Mouse (Mus musculus): ENCODE measurements around the gene Arsg. TPM values are rescaled to one million over a fixed set of nuclear protein-coding genes. Genes with fewer than 3 reads are reported as not detected.

Arsg gene
- polyA plus RNA-seq, 1 experiment from 2014 or later, result 4.2 TPM

GRCm38 (mm10) chr11:109472171-109472691, 943 bp upstream of the Arsg start:
- Histone ChIP-seq H3K4me1 (peaks cover 16% of the 10 kb centered on the region), H3K27me3 (peaks cover 39% of the 10 kb centered on the region), H3K9ac (peak overlapping the region; percentile 82), H3K4me3 (peak overlapping the region; percentile 74), H3K27ac (no peak overlapping the region), H3K36me3 (no peaks in the 10 kb centered on the region), H3K4me2 (replicated peaks) (peak overlapping the region; percentile 91), H3K9me3 (no peaks in the 10 kb centered on the region)
- no peak for ATAC-seq (ENCODE audit: low FRiP score, low read depth)
- under 1% methylated on average over 33 of the region's 33 CpGs for WGBS

- Histone ChIP-seq H3K4me3 (peak overlapping the region; percentile 74), H3K9me3 (no peaks in the 10 kb centered on the region), H3K27me3 (peaks cover 39% of the 10 kb centered on the region), H3K36me3 (no peaks in the 10 kb centered on the region), H3K27ac (no peak overlapping the region), H3K4me1 (peaks cover 16% of the 10 kb centered on the region), H3K4me2 (replicated peaks) (peak overlapping the region; percentile 91), H3K9ac (peak overlapping the region; percentile 82)
- WGBS, result 0% methylated on average over 13 of the region's 13 CpGs
- no peak for ATAC-seq (ENCODE audit: low FRiP score, low read depth)
Observed at GRCm38 (mm10) chr11:109472821-109473170, 378 bp upstream of the Arsg start.

- no peak overlapping the region for H3K27ac ChIP-seq
- peak overlapping the region; percentile 74 for H3K4me3 ChIP-seq
- peak overlapping the region; percentile 82 for H3K9ac ChIP-seq
- H3K27me3 ChIP-seq, result peaks cover 39% of the 10 kb centered on the region
- ATAC-seq (ENCODE audit: low FRiP score, low read depth), result peak; percentile 9; the same call in 1 of the 2 replicates
- peak overlapping the region; percentile 91 for H3K4me2 ChIP-seq (replicated peaks)
- H3K36me3 ChIP-seq, result no peaks in the 10 kb centered on the region
- peaks cover 16% of the 10 kb centered on the region for H3K4me1 ChIP-seq
- no peaks in the 10 kb centered on the region for H3K9me3 ChIP-seq
- WGBS, result 8% methylated on average over 14 of the region's 14 CpGs
Observed at GRCm38 (mm10) chr11:109474086-109474742, 1.0 kb downstream of the Arsg start.

- Histone ChIP-seq H3K9ac (no peak overlapping the region), H3K4me2 (replicated peaks) (no peak overlapping the region), H3K4me1 (peaks cover 16% of the 10 kb centered on the region), H3K27ac (no peak overlapping the region), H3K36me3 (no peaks in the 10 kb centered on the region), H3K27me3 (peaks cover 39% of the 10 kb centered on the region), H3K9me3 (no peaks in the 10 kb centered on the region), H3K4me3 (no peak overlapping the region)
- no peak for ATAC-seq (ENCODE audit: low FRiP score, low read depth)
- 83% methylated on average over 13 of the region's 13 CpGs for WGBS
Observed at GRCm38 (mm10) chr11:109474836-109475235, 1.7 kb downstream of the Arsg start.

GRCm38 (mm10) chr11:109475717-109476116, 2.5 kb downstream of the Arsg start:
- H3K27ac ChIP-seq, result no peak overlapping the region
- H3K9ac ChIP-seq, result no peak overlapping the region
- no peak overlapping the region for H3K4me2 ChIP-seq (replicated peaks)
- H3K4me1 ChIP-seq, result peaks cover 16% of the 10 kb centered on the region
- 75% methylated on average over 4 of the region's 4 CpGs for WGBS
- no peak for ATAC-seq (ENCODE audit: low FRiP score, low read depth)
- H3K27me3 ChIP-seq, result peaks cover 32% of the 10 kb centered on the region
- no peaks in the 10 kb centered on the region for H3K36me3 ChIP-seq
- H3K4me3 ChIP-seq, result no peak overlapping the region
- no peaks in the 10 kb centered on the region for H3K9me3 ChIP-seq

GRCm38 (mm10) chr11:109476241-109476640, 3.1 kb downstream of the Arsg start:
- Histone ChIP-seq H3K9ac (no peak overlapping the region), H3K27ac (no peak overlapping the region), H3K4me2 (replicated peaks) (no peak overlapping the region), H3K27me3 (peaks cover 27% of the 10 kb centered on the region), H3K9me3 (no peaks in the 10 kb centered on the region), H3K36me3 (no peaks in the 10 kb centered on the region), H3K4me3 (no peak overlapping the region), H3K4me1 (peaks cover 15% of the 10 kb centered on the region)
- WGBS, result 56% methylated on average over 2 of the region's 2 CpGs
- no peak for ATAC-seq (ENCODE audit: low FRiP score, low read depth)

GRCm38 (mm10) chr11:109476653-109477052, 3.5 kb downstream of the Arsg start:
- Histone ChIP-seq H3K27ac (no peak overlapping the region), H3K4me3 (no peak overlapping the region), H3K9ac (no peak overlapping the region), H3K4me1 (peaks cover 11% of the 10 kb centered on the region), H3K27me3 (peaks cover 23% of the 10 kb centered on the region), H3K4me2 (replicated peaks) (no peak overlapping the region), H3K9me3 (no peaks in the 10 kb centered on the region), H3K36me3 (no peaks in the 10 kb centered on the region)
- ATAC-seq (ENCODE audit: low FRiP score, low read depth), result no peak
- WGBS, result 61% methylated on average over 6 of the region's 6 CpGs

GRCm38 (mm10) chr11:109477606-109478380, 4.6 kb downstream of the Arsg start:
- Histone ChIP-seq H3K27ac (no peak overlapping the region), H3K9me3 (no peaks in the 10 kb centered on the region), H3K36me3 (no peaks in the 10 kb centered on the region), H3K4me1 (peaks cover 2% of the 10 kb centered on the region; the same call in 1 of the 2 replicates), H3K4me3 (no peak overlapping the region), H3K27me3 (peaks cover 22% of the 10 kb centered on the region), H3K4me2 (replicated peaks) (no peak overlapping the region), H3K9ac (no peak overlapping the region)
- no peak for ATAC-seq (ENCODE audit: low FRiP score, low read depth)
- 31% methylated on average over 16 of the region's 16 CpGs for WGBS

- 77% methylated on average over 16 of the region's 16 CpGs for WGBS
- H3K4me2 ChIP-seq (replicated peaks), result no peak overlapping the region
- peaks cover 18% of the 10 kb centered on the region; the same call in 1 of the 2 replicates for H3K27me3 ChIP-seq
- H3K4me1 ChIP-seq, result no peaks in the 10 kb centered on the region
- no peaks in the 10 kb centered on the region for H3K9me3 ChIP-seq
- H3K9ac ChIP-seq, result no peak overlapping the region
- no peak for ATAC-seq (ENCODE audit: low FRiP score, low read depth)
- no peaks in the 10 kb centered on the region for H3K36me3 ChIP-seq
- no peak overlapping the region for H3K4me3 ChIP-seq
- no peak overlapping the region for H3K27ac ChIP-seq
Observed at GRCm38 (mm10) chr11:109479575-109480285, 6.6 kb downstream of the Arsg start.

- no peak for ATAC-seq (ENCODE audit: low FRiP score, low read depth)
- Histone ChIP-seq H3K9ac (no peak overlapping the region), H3K27ac (no peak overlapping the region), H3K4me1 (no peaks in the 10 kb centered on the region), H3K27me3 (peaks cover 13% of the 10 kb centered on the region; the same call in 1 of the 2 replicates), H3K9me3 (no peaks in the 10 kb centered on the region), H3K4me3 (no peak overlapping the region), H3K36me3 (no peaks in the 10 kb centered on the region), H3K4me2 (replicated peaks) (no peak overlapping the region)
- WGBS, result 77% methylated on average over 8 of the region's 8 CpGs
Observed at GRCm38 (mm10) chr11:109480440-109480839, 7.3 kb downstream of the Arsg start.

- H3K9me3 ChIP-seq, result no peaks in the 10 kb centered on the region
- H3K4me3 ChIP-seq, result no peak overlapping the region
- WGBS, result 86% methylated on average over 15 of the region's 15 CpGs
- no peak overlapping the region for H3K4me2 ChIP-seq (replicated peaks)
- H3K36me3 ChIP-seq, result no peaks in the 10 kb centered on the region
- no peaks in the 10 kb centered on the region for H3K4me1 ChIP-seq
- no peaks in the 10 kb centered on the region for H3K27me3 ChIP-seq
- no peak overlapping the region for H3K27ac ChIP-seq
- no peak overlapping the region for H3K9ac ChIP-seq
- no peak for ATAC-seq (ENCODE audit: low FRiP score, low read depth)
Observed at GRCm38 (mm10) chr11:109485398-109486045, 12.3 kb downstream of the Arsg start.
